Mouse (Mus musculus): Measurements from ENCODE around the gene Mdm2. TPM values are rescaled to one million over a fixed set of nuclear protein-coding genes. Genes with fewer than 3 reads are reported as not detected.
"Not testable (repeated sequence)": the region's sequence is repeated elsewhere in the genome, so short reads cannot be mapped to it uniquely, and the experiment has no call there.

Gene Mdm2
- polyA plus RNA-seq, 1 experiment from 2014 or later, result 38.2 TPM

- H3K27me3 ChIP-seq (replicated peaks); H3K27ac ChIP-seq; ATAC-seq (ENCODE audit: insufficient read depth, low FRiP score, low read depth); H3K9ac ChIP-seq; H3K9me3 ChIP-seq; H3K4me3 ChIP-seq (replicated peaks); H3K4me2 ChIP-seq; H3K4me1 ChIP-seq: not testable (repeated sequence)
- 90% methylated on average over 8 of the region's 8 CpGs for WGBS
- peaks cover 14% of the 10 kb centered on the region for H3K36me3 ChIP-seq
These were observed 26.9 kb upstream of the Mdm2 start for GRCm38 (mm10) chr10:117737498-117737897.

GRCm38 (mm10) chr10:117737075-117737474 is 26.5 kb upstream of the Mdm2 start:
- Histone ChIP-seq H3K27me3 (replicated peaks) (no peaks in the 10 kb centered on the region), H3K9me3 (no peaks in the 10 kb centered on the region), H3K4me2 (no peak overlapping the region), H3K36me3 (peaks cover 14% of the 10 kb centered on the region), H3K9ac (no peak overlapping the region), H3K4me1 (peaks cover 2% of the 10 kb centered on the region; the same call in 1 of the 2 replicates), H3K27ac (no peak overlapping the region), H3K4me3 (replicated peaks) (no peak overlapping the region)
- no peak for ATAC-seq (ENCODE audit: insufficient read depth, low FRiP score, low read depth)
- WGBS, result 70% methylated on average over 4 of the region's 4 CpGs

GRCm38 (mm10) chr10:117736573-117736972 is 26.0 kb upstream of the Mdm2 start:
- H3K4me1 ChIP-seq, result peaks cover 2% of the 10 kb centered on the region; the same call in 1 of the 2 replicates
- no peak overlapping the region for H3K27ac ChIP-seq
- H3K4me2 ChIP-seq, result no peak overlapping the region
- H3K9me3 ChIP-seq, result no peaks in the 10 kb centered on the region
- WGBS, result 90% methylated on average over 5 of the region's 5 CpGs
- H3K27me3 ChIP-seq (replicated peaks), result no peaks in the 10 kb centered on the region
- H3K9ac ChIP-seq, result no peak overlapping the region
- ATAC-seq (ENCODE audit: insufficient read depth, low FRiP score, low read depth), result no peak
- no peak overlapping the region for H3K4me3 ChIP-seq (replicated peaks)
- peaks cover 14% of the 10 kb centered on the region for H3K36me3 ChIP-seq

- H3K4me1 ChIP-seq; H3K4me2 ChIP-seq; H3K4me3 ChIP-seq (replicated peaks); H3K27me3 ChIP-seq (replicated peaks); H3K9ac ChIP-seq; ATAC-seq (ENCODE audit: insufficient read depth, low FRiP score, low read depth); H3K9me3 ChIP-seq; H3K27ac ChIP-seq: not testable (repeated sequence)
- 89% methylated on average over 12 of the region's 12 CpGs for WGBS
- peaks cover 14% of the 10 kb centered on the region for H3K36me3 ChIP-seq
These were observed 24.8 kb upstream of the Mdm2 start for GRCm38 (mm10) chr10:117735396-117735795.

GRCm38 (mm10) chr10:117734104-117734852 is 23.7 kb upstream of the Mdm2 start:
- H3K36me3 ChIP-seq; H3K4me2 ChIP-seq; H3K4me1 ChIP-seq; H3K27me3 ChIP-seq (replicated peaks); H3K9me3 ChIP-seq; H3K4me3 ChIP-seq (replicated peaks); H3K9ac ChIP-seq; H3K27ac ChIP-seq; ATAC-seq (ENCODE audit: insufficient read depth, low FRiP score, low read depth): not testable (repeated sequence)
- 62% methylated on average over 10 of the region's 10 CpGs for WGBS

GRCm38 (mm10) chr10:117733626-117734025 is 23.1 kb upstream of the Mdm2 start:
- WGBS, result 41% methylated on average over 8 of the region's 8 CpGs
- H3K36me3 ChIP-seq; H3K4me3 ChIP-seq (replicated peaks); H3K9me3 ChIP-seq; H3K4me1 ChIP-seq; H3K27ac ChIP-seq; H3K4me2 ChIP-seq; H3K27me3 ChIP-seq (replicated peaks); H3K9ac ChIP-seq: not testable (repeated sequence)
- ATAC-seq (ENCODE audit: insufficient read depth, low FRiP score, low read depth), result peak; percentile 65

- no peaks in the 10 kb centered on the region for H3K36me3 ChIP-seq
- no peak overlapping the region for H3K9ac ChIP-seq
- H3K9me3 ChIP-seq, result no peaks in the 10 kb centered on the region
- H3K4me2 ChIP-seq, result no peak overlapping the region
- no peak overlapping the region for H3K4me3 ChIP-seq (replicated peaks)
- H3K27me3 ChIP-seq (replicated peaks), result no peaks in the 10 kb centered on the region
- no peak overlapping the region for H3K27ac ChIP-seq
- H3K4me1 ChIP-seq, result no peaks in the 10 kb centered on the region; the same call in 1 of the 2 replicates
- ATAC-seq (ENCODE audit: insufficient read depth, low FRiP score, low read depth), result no peak
- 78% methylated on average over 14 of the region's 14 CpGs for WGBS
These were observed 22.5 kb upstream of the Mdm2 start for GRCm38 (mm10) chr10:117732962-117733592.

- no peak overlapping the region for H3K4me2 ChIP-seq
- H3K9me3 ChIP-seq, result no peaks in the 10 kb centered on the region
- no peak overlapping the region for H3K27ac ChIP-seq
- no peaks in the 10 kb centered on the region; the same call in 1 of the 2 replicates for H3K4me1 ChIP-seq
- no peak overlapping the region for H3K9ac ChIP-seq
- 64% methylated on average over 5 of the region's 5 CpGs for WGBS
- peak; percentile 69 for ATAC-seq (ENCODE audit: insufficient read depth, low FRiP score, low read depth)
- H3K4me3 ChIP-seq (replicated peaks), result no peak overlapping the region
- no peaks in the 10 kb centered on the region for H3K27me3 ChIP-seq (replicated peaks)
- H3K36me3 ChIP-seq, result no peaks in the 10 kb centered on the region
These were observed 21.6 kb upstream of the Mdm2 start for GRCm38 (mm10) chr10:117732184-117732583.

- ATAC-seq (ENCODE audit: insufficient read depth, low FRiP score, low read depth), result no peak
These were observed 20.9 kb upstream of the Mdm2 start for GRCm38 (mm10) chr10:117731244-117732101.

GRCm38 (mm10) chr10:117730637-117731203 is 20.2 kb upstream of the Mdm2 start:
- H3K9ac ChIP-seq, result no peak overlapping the region
- H3K4me1 ChIP-seq, result no peaks in the 10 kb centered on the region; the same call in 1 of the 2 replicates
- ATAC-seq (ENCODE audit: insufficient read depth, low FRiP score, low read depth), result no peak
- no peaks in the 10 kb centered on the region for H3K36me3 ChIP-seq
- H3K4me2 ChIP-seq, result no peak overlapping the region
- H3K27ac ChIP-seq, result no peak overlapping the region
- H3K27me3 ChIP-seq (replicated peaks), result no peaks in the 10 kb centered on the region
- 91% methylated on average over 12 of the region's 12 CpGs for WGBS
- no peak overlapping the region for H3K4me3 ChIP-seq (replicated peaks)
- H3K9me3 ChIP-seq, result no peaks in the 10 kb centered on the region

More at GRCm38 (mm10) chr10:117731244-117732101, 20.9 kb upstream of the Mdm2 start:
- Histone ChIP-seq H3K36me3 (no peaks in the 10 kb centered on the region), H3K9ac (no peak overlapping the region), H3K4me2 (no peak overlapping the region), H3K9me3 (no peaks in the 10 kb centered on the region), H3K27me3 (replicated peaks) (no peaks in the 10 kb centered on the region), H3K4me1 (no peaks in the 10 kb centered on the region; the same call in 1 of the 2 replicates), H3K4me3 (replicated peaks) (no peak overlapping the region), H3K27ac (no peak overlapping the region)
- 54% methylated on average over 15 of the region's 15 CpGs for WGBS

GRCm38 (mm10) chr10:117730140-117730539 is 19.6 kb upstream of the Mdm2 start:
- Histone ChIP-seq H3K4me3 (replicated peaks) (no peak overlapping the region), H3K4me2 (no peak overlapping the region), H3K9ac (no peak overlapping the region), H3K27ac (no peak overlapping the region), H3K4me1 (no peaks in the 10 kb centered on the region; the same call in 1 of the 2 replicates), H3K36me3 (no peaks in the 10 kb centered on the region), H3K27me3 (replicated peaks) (no peaks in the 10 kb centered on the region), H3K9me3 (no peaks in the 10 kb centered on the region)
- ATAC-seq (ENCODE audit: insufficient read depth, low FRiP score, low read depth), result no peak
- WGBS, result 92% methylated on average over 7 of the region's 7 CpGs
